Mouse (Mus musculus) megakaryocyte, embryonic 14.5 days (primary cell): Measurements from ENCODE around the gene Cyb5d2.

Experiments
- FLI1 ChIP-seq: IDR thresholded peaks from 2 replicates; pipeline ENCODE4 v1.6.1; 2012; ENCODE audit warnings: low read length, inconsistent platforms, mixed read lengths
- GATA1 ChIP-seq: IDR thresholded peaks from 3 replicates; pipeline ENCODE4 v1.6.1; 2012; ENCODE audit warnings: mixed read lengths, low read length, inconsistent platforms, borderline replicate concordance

GRCm38 (mm10) chr11:72796773-72797338 is 914 bp upstream of the Cyb5d2 start:
- no peak for TF ChIP-seq GATA1
- no peak for TF ChIP-seq FLI1
